Mouse (Mus musculus): Measurements from ENCODE around the gene Sgcd.

Sgcd gene

GRCm38 (mm10) chr11:47154837-47155430 lies 833.8 kb downstream of the Sgcd start:
- no peak for DNase-seq (ENCODE audit: inconsistent age in 2 of 2, low spot score in 1 of 2)

GRCm38 (mm10) chr11:47149607-47150006 lies 839.2 kb downstream of the Sgcd start:
- no peak for DNase-seq (ENCODE audit: inconsistent age in 2 of 2, low spot score in 1 of 2)

GRCm38 (mm10) chr11:47139867-47140266 lies 848.9 kb downstream of the Sgcd start:
- DNase-seq (ENCODE audit: inconsistent age in 2 of 2, low spot score in 1 of 2): no peak

- no peak for DNase-seq (ENCODE audit: inconsistent age in 2 of 2, low spot score in 1 of 2)
Observed at GRCm38 (mm10) chr11:47139271-47139670, 849.5 kb downstream of the Sgcd start.

- no peak for DNase-seq (ENCODE audit: inconsistent age in 2 of 2, low spot score in 1 of 2)
Observed at GRCm38 (mm10) chr11:47132410-47132809, 856.4 kb downstream of the Sgcd start.

GRCm38 (mm10) chr11:47130432-47130831 lies 858.3 kb downstream of the Sgcd start:
- no peak for DNase-seq (ENCODE audit: inconsistent age in 2 of 2, low spot score in 1 of 2)

- DNase-seq (ENCODE audit: inconsistent age in 2 of 2, low spot score in 1 of 2): no peak
Observed at GRCm38 (mm10) chr11:47129992-47130391, 858.8 kb downstream of the Sgcd start.

- no peak for DNase-seq (ENCODE audit: inconsistent age in 2 of 2, low spot score in 1 of 2)
Observed at GRCm38 (mm10) chr11:47129166-47129565, 859.6 kb downstream of the Sgcd start.

- DNase-seq (ENCODE audit: inconsistent age in 2 of 2, low spot score in 1 of 2): no peak
Observed at GRCm38 (mm10) chr11:47128331-47128730, 860.4 kb downstream of the Sgcd start.

GRCm38 (mm10) chr11:47120874-47121273 lies 867.9 kb downstream of the Sgcd start:
- DNase-seq (ENCODE audit: inconsistent age in 2 of 2, low spot score in 1 of 2): no peak

GRCm38 (mm10) chr11:47117896-47118295 lies 870.9 kb downstream of the Sgcd start:
- DNase-seq (ENCODE audit: inconsistent age in 2 of 2, low spot score in 1 of 2): no peak

GRCm38 (mm10) chr11:47114366-47114765 lies 874.4 kb downstream of the Sgcd start:
- no peak for DNase-seq (ENCODE audit: inconsistent age in 2 of 2, low spot score in 1 of 2)

- DNase-seq (ENCODE audit: inconsistent age in 2 of 2, low spot score in 1 of 2): no peak
Observed at GRCm38 (mm10) chr11:47113081-47113480, 875.7 kb downstream of the Sgcd start.

- DNase-seq (ENCODE audit: inconsistent age in 2 of 2, low spot score in 1 of 2): no peak
Observed at GRCm38 (mm10) chr11:47110314-47110713, 878.5 kb downstream of the Sgcd start.

- DNase-seq (ENCODE audit: inconsistent age in 2 of 2, low spot score in 1 of 2): no peak
Observed at GRCm38 (mm10) chr11:47107661-47108060, 881.1 kb downstream of the Sgcd start.

GRCm38 (mm10) chr11:47093296-47093912 lies 895.4 kb downstream of the Sgcd start:
- DNase-seq (ENCODE audit: inconsistent age in 2 of 2, low spot score in 1 of 2): no peak

GRCm38 (mm10) chr11:47082517-47082916 lies 906.3 kb downstream of the Sgcd start:
- DNase-seq (ENCODE audit: inconsistent age in 2 of 2, low spot score in 1 of 2): no peak

GRCm38 (mm10) chr11:47073538-47073937 lies 915.2 kb downstream of the Sgcd start:
- no peak for DNase-seq (ENCODE audit: inconsistent age in 2 of 2, low spot score in 1 of 2)

- DNase-seq (ENCODE audit: inconsistent age in 2 of 2, low spot score in 1 of 2): no peak
Observed at GRCm38 (mm10) chr11:47071161-47071560, 917.6 kb downstream of the Sgcd start.

- DNase-seq (ENCODE audit: inconsistent age in 2 of 2, low spot score in 1 of 2): no peak
Observed at GRCm38 (mm10) chr11:47069769-47070384, 918.9 kb downstream of the Sgcd start.

GRCm38 (mm10) chr11:47063690-47064089 lies 925.1 kb downstream of the Sgcd start:
- DNase-seq (ENCODE audit: inconsistent age in 2 of 2, low spot score in 1 of 2): no peak

GRCm38 (mm10) chr11:47050390-47050789 lies 938.4 kb downstream of the Sgcd start:
- no peak for DNase-seq (ENCODE audit: inconsistent age in 2 of 2, low spot score in 1 of 2)

- no peak for DNase-seq (ENCODE audit: inconsistent age in 2 of 2, low spot score in 1 of 2)
Observed at GRCm38 (mm10) chr11:47049756-47050155, 939.0 kb downstream of the Sgcd start.
